Mouse (Mus musculus) common myeloid progenitor, adult 5-6 weeks (primary cell): Measurements from ENCODE around the gene 2310022B05Rik. TPM values are rescaled to one million over a fixed set of nuclear protein-coding genes. Genes with fewer than 3 reads are reported as not detected.
A peak's percentile ranks its signal among the peaks of the same experiment; 100 is the strongest.

Source experiments
- ATAC-seq: replicated peaks from 2 replicates; pipeline ENCODE4 v1.8.0; 2016; ENCODE audit warnings: low read depth, mild to moderate bottlenecking, moderate TSS enrichment, inconsistent platforms; ENCODE audit not compliant: poor library complexity, severe bottlenecking
- total RNA-seq: library from RNA; stranded (forward); fragments of 200-1000, 187-1606 nt; gene quantifications from 2 replicates; pipeline ENCODE4 v1.2.3, GENCODE M21; 2017

2310022B05Rik gene
- total RNA-seq, 1 experiment from 2014 or later = 3.3 TPM

DNA sequence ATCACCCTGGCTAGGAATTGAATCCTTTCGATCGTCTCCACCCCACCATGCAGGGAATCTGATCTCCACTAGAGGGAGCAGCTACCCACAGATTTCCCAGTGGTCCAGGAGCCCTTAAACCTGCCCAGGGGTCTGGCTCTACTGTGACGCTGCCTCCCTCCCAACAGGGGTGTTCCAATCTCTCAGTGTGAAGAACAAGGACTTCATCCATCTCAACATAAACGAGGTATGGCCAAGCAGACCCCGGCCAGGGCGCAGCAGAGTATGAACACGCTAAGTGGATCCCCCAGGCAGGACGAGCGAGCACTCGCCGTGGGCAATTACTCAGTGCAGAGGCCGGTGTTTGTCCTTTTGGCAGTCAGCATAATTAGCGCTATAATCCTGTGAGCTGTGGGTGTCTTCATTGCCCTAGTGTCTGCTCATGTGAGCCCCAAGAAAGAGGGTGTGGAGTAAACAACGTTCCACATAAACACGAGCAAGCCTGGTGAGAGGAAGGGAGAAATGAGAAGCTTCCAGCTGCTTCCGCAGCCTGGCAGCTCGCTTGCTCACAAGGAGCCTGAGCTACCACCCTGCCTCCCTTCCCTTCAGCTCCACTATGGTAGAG lies 45.8 kb downstream of the 2310022B05Rik start:
- ATAC-seq = peak; percentile 89

DNA sequence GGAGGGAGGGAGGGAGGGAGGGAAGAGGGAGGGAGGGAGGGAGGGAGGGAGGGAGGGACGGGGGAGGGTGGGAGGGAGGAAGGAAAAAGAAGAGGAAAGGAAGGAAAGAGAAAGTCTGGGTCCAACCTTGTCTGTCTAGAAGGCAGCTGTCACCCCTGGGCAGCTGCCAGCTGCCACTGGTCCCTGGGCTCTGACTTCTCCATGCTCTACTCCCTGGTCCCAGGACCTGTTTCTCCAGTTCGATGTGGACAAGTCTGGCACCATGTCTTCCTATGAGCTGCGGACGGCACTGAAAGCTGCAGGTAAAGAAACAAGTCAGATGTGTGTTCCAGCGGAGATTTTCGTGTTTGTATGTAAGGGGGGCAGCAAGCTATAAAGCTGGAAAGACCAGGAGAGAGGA lies 48.8 kb downstream of the 2310022B05Rik start:
- ATAC-seq = no peak

DNA sequence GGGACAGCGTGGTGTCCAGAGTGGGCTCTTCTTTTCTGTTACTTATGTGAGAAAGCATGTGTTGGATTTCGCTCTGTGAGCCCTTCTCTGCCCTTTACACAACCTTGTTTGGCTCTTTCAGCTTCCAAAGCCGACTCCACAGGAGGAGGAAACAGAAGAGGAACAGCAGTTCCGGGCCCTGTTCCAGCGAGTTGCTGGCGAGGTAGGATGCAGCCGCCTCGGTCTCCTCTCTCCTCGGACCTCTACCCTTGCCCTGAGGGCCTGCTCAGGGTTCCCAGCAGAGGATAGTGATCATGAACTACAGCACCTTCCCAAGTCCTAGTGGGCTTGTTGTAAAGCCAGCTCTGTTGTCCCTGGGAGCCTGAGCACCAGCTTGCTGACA lies 54.2 kb downstream of the 2310022B05Rik start:
- no peak for ATAC-seq

DNA sequence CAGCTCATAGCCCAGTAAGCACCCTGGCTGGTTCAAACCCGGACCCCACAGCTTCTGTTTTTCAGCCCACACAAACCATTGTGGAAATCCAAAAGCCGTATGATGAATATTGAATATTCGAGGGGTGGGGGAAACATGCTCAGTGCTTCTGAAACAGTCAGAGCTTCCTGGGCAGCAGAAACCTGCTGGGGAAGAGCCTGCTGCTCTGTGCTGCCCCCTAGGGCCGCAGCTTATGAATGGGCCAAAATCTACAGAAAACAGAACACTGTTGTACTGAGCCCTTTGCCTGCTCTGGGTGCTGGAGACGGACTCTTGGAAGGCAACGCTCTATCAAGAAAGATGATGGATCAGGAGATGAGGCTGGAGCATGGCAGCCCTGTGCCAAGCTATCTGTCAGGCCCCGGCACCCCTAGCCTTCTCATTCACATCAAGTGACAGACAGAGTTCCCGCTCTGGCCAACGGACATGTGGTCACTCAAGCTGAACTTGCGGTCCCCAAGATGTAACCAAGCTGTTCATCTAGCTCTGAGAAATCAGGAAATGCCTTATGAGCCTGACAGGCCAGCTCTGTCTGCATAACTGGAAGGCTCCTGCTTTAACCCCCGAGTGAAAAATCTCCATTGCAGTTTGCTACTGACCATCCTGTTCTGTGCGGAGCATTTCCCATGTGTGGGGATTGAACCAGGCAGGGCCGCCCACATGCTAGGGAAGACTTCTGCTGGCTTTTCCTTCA lies 54.8 kb downstream of the 2310022B05Rik start:
- ATAC-seq = peak; percentile 71; the same call in 1 of the 2 replicates

- no peak for ATAC-seq
Observed at GRCm38 (mm10) chr8:124604066-124604465, 59.1 kb downstream of the 2310022B05Rik start.

DNA sequence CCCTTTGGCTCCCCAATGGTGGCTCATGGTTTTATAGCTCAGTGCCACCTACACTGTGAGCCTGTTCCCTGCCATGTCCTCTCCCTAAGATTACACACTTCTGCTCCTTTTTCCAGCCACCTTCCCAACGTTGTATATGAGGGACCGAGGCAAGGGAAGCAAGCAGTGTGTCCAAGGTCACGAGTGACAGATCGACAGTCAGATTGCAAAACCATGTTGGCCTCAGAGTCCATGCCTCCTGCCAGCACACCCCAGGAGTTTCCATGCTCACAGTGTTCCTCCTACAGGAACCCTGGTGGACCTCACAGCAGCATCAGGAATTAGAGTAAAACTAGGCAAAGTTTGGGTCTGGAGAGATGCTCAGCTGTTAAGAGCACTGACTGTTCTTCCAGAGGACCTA lies 73.8 kb downstream of the 2310022B05Rik start:
- no peak for ATAC-seq

DNA sequence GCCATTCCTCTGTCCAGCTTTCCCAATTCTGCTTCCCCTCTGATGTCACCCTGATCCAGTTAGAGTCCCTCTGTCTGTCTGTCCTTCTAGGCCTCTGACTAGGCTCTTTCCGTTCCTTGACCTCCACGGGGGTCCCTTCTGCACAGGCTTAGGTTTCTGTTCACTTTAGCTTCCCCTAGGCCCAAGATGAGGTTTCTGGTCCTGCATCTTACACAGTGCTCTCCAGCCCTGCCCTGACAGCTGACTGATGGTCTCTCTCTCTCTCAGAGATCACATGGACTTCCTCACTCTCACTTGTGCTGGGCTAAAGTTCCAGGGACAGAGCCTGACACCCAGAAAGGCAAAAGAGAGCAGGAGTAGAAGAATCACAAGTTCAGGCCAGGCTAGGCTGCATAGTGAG lies 76.6 kb downstream of the 2310022B05Rik start:
- no peak for ATAC-seq

Other genes starting within 250 kb of the 2310022B05Rik start
- not detected in 2 replicates for gene Pgbd5, start 223.7 kb downstream of the 2310022B05Rik start, total RNA-seq
- gene Cog2, start 142.6 kb downstream of the 2310022B05Rik start, total RNA-seq = 14.6 and 24.1 TPM in 2 replicates
- gene Agt, start 93.7 kb downstream of the 2310022B05Rik start, total RNA-seq = 0.27 TPM in 1 of 2 replicates, not detected in the other
- gene Capn9, start 87.3 kb downstream of the 2310022B05Rik start, total RNA-seq = not detected in 2 replicates
- 43.7 and 50.6 TPM in 2 replicates for gene Ttc13, start 58.6 kb upstream of the 2310022B05Rik start, total RNA-seq
- 3.3 and 5.5 TPM in 2 replicates for gene Arv1, start 58.8 kb upstream of the 2310022B05Rik start, total RNA-seq
- gene Fam89a, start 88.5 kb upstream of the 2310022B05Rik start, total RNA-seq = not detected in 2 replicates
- gene Trim67, start 129.7 kb upstream of the 2310022B05Rik start, total RNA-seq = not detected in 2 replicates
- 69.3 and 90.7 TPM in 2 replicates for gene Gnpat, start 199.7 kb upstream of the 2310022B05Rik start, total RNA-seq
- gene 2810004N23Rik, start 199.8 kb upstream of the 2310022B05Rik start, total RNA-seq = 69.2 and 77.3 TPM in 2 replicates
- 15.2 and 16.2 TPM in 2 replicates for gene Exoc8, start 234.3 kb upstream of the 2310022B05Rik start, total RNA-seq
- gene Sprtn, start 234.5 kb upstream of the 2310022B05Rik start, total RNA-seq = 25.7 and 26.8 TPM in 2 replicates